Mouse (Mus musculus) limb, embryonic 11.5 days (tissue): ENCODE results near the gene Hsh2d. TPM values are rescaled to one million over a fixed set of nuclear protein-coding genes. Genes with fewer than 3 reads are reported as not detected.

Source experiments
- ATAC-seq: fragments of 200-750 bp; cut with Nextera tagmentation; 2 replicates; pipeline ENCODE4 v1.8.0; 2017; ENCODE audit warnings: low read depth; ENCODE audit not compliant: insufficient number of reproducible peaks, low FRiP score, low TSS enrichment
- DNase-seq: peaks from one replicate; pipeline ENCODE4 v3.0.0-alpha.2; 2015; ENCODE audit warnings: low spot score
- H3K27ac ChIP-seq: fragments of 300-500 bp; sonication (generic); replicated peaks from 2 replicates; pipeline ENCODE4 v1.5.1; 2014; ENCODE audit warnings: low read depth, mild to moderate bottlenecking, low read length
- H3K27me3 ChIP-seq: fragments of 300-500 bp; sonication (generic); 2 replicates; pipeline ENCODE4 v1.6.1; 2014; ENCODE audit warnings: mild to moderate bottlenecking, low read length, mixed read lengths; ENCODE audit not compliant: control insufficient read depth, insufficient read depth
- H3K36me3 ChIP-seq: fragments of 300-500 bp; sonication (generic); 2 replicates; pipeline ENCODE4 v1.6.1; 2014; ENCODE audit warnings: mild to moderate bottlenecking, low read length, moderate library complexity, mixed read lengths; ENCODE audit not compliant: control insufficient read depth, insufficient read depth
- H3K4me1 ChIP-seq: fragments of 300-500 bp; sonication (generic); 2 replicates; pipeline ENCODE4 v1.6.1; 2014; ENCODE audit warnings: low read length, mixed read lengths; ENCODE audit not compliant: control insufficient read depth, insufficient read depth
- H3K4me2 ChIP-seq: fragments of 300-500 bp; sonication (generic); 2 replicates; pipeline ENCODE4 v1.6.1; 2014; ENCODE audit warnings: low read depth, mild to moderate bottlenecking, moderate library complexity; ENCODE audit not compliant: severe bottlenecking
- H3K4me3 ChIP-seq: fragments of 300-500 bp; sonication (generic); 2 replicates; pipeline ENCODE4 v1.5.1; 2014; ENCODE audit warnings: low read depth, low read length
- H3K9ac ChIP-seq: fragments of 300-500 bp; sonication (generic); 2 replicates; pipeline ENCODE4 v1.6.1; 2014; ENCODE audit warnings: mild to moderate bottlenecking, low read length
- H3K9me3 ChIP-seq: fragments of 300-500 bp; sonication (generic); 2 replicates; pipeline ENCODE4 v1.6.1; 2016; ENCODE audit warnings: low read length; ENCODE audit not compliant: control insufficient read depth
- WGBS: fragments of 180-500 bp; shearing (Covaris S2); extraction: QIAGEN DNeasy Blood & Tissue Kit; methylation state at CpG from one replicate; pipeline ENCODE4 v1.1.7; 2014; 5-methylcytosine and 5-hydroxymethylcytosine counted together
- polyA plus RNA-seq: library from polyadenylated mRNA; unstranded; fragments of >200 nt; fragmentation: Nextera tagmentation; extraction: Ambion mirVana; gene quantifications from 2 replicates; pipeline ENCODE4 v1.2.1, GENCODE M21; 2014

Gene Hsh2d
- polyA plus RNA-seq, 1 experiment from 2014 or later, result not detected

GRCm38 (mm10) chr8:72219541-72220363 lies 30.3 kb downstream of the Hsh2d start, which contains the start of gene Fam32a:
Fam32a (plus strand) TSS chr8:72219730.
- WGBS, result 15% methylated on average over 39 of the region's 39 CpGs
- ATAC-seq (peak; percentile 95), DNase-seq (peak; percentile 93)
- Histone ChIP-seq H3K4me2 (peak within 1 kb of the TSS; percentile 75), H3K27ac (0 out of 2 replicates have a peak within 1 kb of the TSS, but pooled peaks have one; percentile 26), H3K9me3 (no peaks in the 10 kb centered on the region), H3K4me3 (peak within 1 kb of the TSS; percentile 82), H3K9ac (peak within 1 kb of the TSS; percentile 81), H3K36me3 (peaks cover 14% of the 10 kb centered on the region), H3K4me1 (peaks cover 5% of the 10 kb centered on the region), H3K27me3 (no peaks in the 10 kb centered on the region)

GRCm38 (mm10) chr8:72220758-72221157 lies 31.3 kb downstream of the Hsh2d start:
- H3K36me3 ChIP-seq, result peaks cover 14% of the 10 kb centered on the region
- no peak overlapping the region for H3K9ac ChIP-seq
- 82% methylated on average over 4 of the region's 4 CpGs for WGBS
- H3K9me3 ChIP-seq, result no peaks in the 10 kb centered on the region
- no peak for ATAC-seq
- peaks cover 5% of the 10 kb centered on the region for H3K4me1 ChIP-seq
- H3K4me3 ChIP-seq, result peak overlapping the region; percentile 82
- DNase-seq, result no peak
- H3K27me3 ChIP-seq, result no peaks in the 10 kb centered on the region
- H3K4me2 ChIP-seq, result peak overlapping the region; percentile 75
- H3K27ac ChIP-seq, result no peak overlapping the region

- no peak overlapping the region for H3K9ac ChIP-seq
- no peak overlapping the region for H3K4me3 ChIP-seq
- H3K4me2 ChIP-seq, result no peak overlapping the region
- peaks cover 14% of the 10 kb centered on the region for H3K36me3 ChIP-seq
- ATAC-seq (no peak), DNase-seq (no peak)
- no peak overlapping the region for H3K27ac ChIP-seq
- WGBS, result 97% methylated on average over 5 of the region's 5 CpGs
- H3K27me3 ChIP-seq, result no peaks in the 10 kb centered on the region
- no peaks in the 10 kb centered on the region for H3K9me3 ChIP-seq
- peaks cover 5% of the 10 kb centered on the region for H3K4me1 ChIP-seq
Measured at GRCm38 (mm10) chr8:72222656-72223055, 33.2 kb downstream of the Hsh2d start.

- H3K27ac ChIP-seq, result peak within 1 kb of the TSS; percentile 85
- peak within 1 kb of the TSS; percentile 65 for H3K9ac ChIP-seq
- peak within 1 kb of the TSS; percentile 64 for H3K4me2 ChIP-seq
- WGBS, result under 1% methylated on average over 54 of the region's 54 CpGs
- DNase-seq (peak; percentile 98), ATAC-seq (peak; percentile 98)
- H3K4me1 ChIP-seq, result peaks cover 3% of the 10 kb centered on the region; the same call in 1 of the 2 replicates
- H3K4me3 ChIP-seq, result peak within 1 kb of the TSS; percentile 64
- no peaks in the 10 kb centered on the region for H3K9me3 ChIP-seq
- no peaks in the 10 kb centered on the region for H3K27me3 ChIP-seq
- H3K36me3 ChIP-seq, result no peaks in the 10 kb centered on the region
Measured at GRCm38 (mm10) chr8:72239499-72240402, 50.3 kb downstream of the Hsh2d start, which contains the start of gene Ap1m1. Ap1m1 (plus strand) TSS chr8:72240018.

GRCm38 (mm10) chr8:72240403-72240763 lies 50.9 kb downstream of the Hsh2d start:
- Histone ChIP-seq H3K4me3 (peak overlapping the region; percentile 64), H3K9ac (peak overlapping the region; percentile 65), H3K27ac (peak overlapping the region; percentile 85), H3K27me3 (no peaks in the 10 kb centered on the region), H3K36me3 (no peaks in the 10 kb centered on the region), H3K4me2 (peak overlapping the region; percentile 64), H3K9me3 (no peaks in the 10 kb centered on the region), H3K4me1 (peaks cover 3% of the 10 kb centered on the region; the same call in 1 of the 2 replicates)
- 1% methylated on average over 24 of the region's 24 CpGs for WGBS
- ATAC-seq (no peak), DNase-seq (no peak)

GRCm38 (mm10) chr8:72240951-72241350 lies 51.5 kb downstream of the Hsh2d start:
- H3K4me3 ChIP-seq, result peak overlapping the region; percentile 64
- WGBS, result 81% methylated on average over 7 of the region's 7 CpGs
- H3K4me2 ChIP-seq, result peak overlapping the region; percentile 64
- H3K27ac ChIP-seq, result no peak overlapping the region
- ATAC-seq, result no peak
- H3K36me3 ChIP-seq, result no peaks in the 10 kb centered on the region
- no peaks in the 10 kb centered on the region for H3K27me3 ChIP-seq
- peaks cover 3% of the 10 kb centered on the region; the same call in 1 of the 2 replicates for H3K4me1 ChIP-seq
- H3K9ac ChIP-seq, result peak overlapping the region; percentile 65
- DNase-seq, result no peak
- H3K9me3 ChIP-seq, result no peaks in the 10 kb centered on the region

- H3K4me1 ChIP-seq, result peaks cover 3% of the 10 kb centered on the region; the same call in 1 of the 2 replicates
- H3K4me3 ChIP-seq, result no peak overlapping the region
- no peak overlapping the region for H3K9ac ChIP-seq
- WGBS, result 96% methylated on average over 1 of the region's 1 CpGs
- H3K27me3 ChIP-seq, result no peaks in the 10 kb centered on the region
- no peak for ATAC-seq
- no peak overlapping the region for H3K4me2 ChIP-seq
- H3K27ac ChIP-seq, result no peak overlapping the region
- no peaks in the 10 kb centered on the region for H3K36me3 ChIP-seq
- no peaks in the 10 kb centered on the region for H3K9me3 ChIP-seq
- no peak for DNase-seq
Measured at GRCm38 (mm10) chr8:72242226-72242625, 52.8 kb downstream of the Hsh2d start.

GRCm38 (mm10) chr8:72244610-72245009 lies 55.2 kb downstream of the Hsh2d start:
- no peak overlapping the region for H3K4me2 ChIP-seq
- WGBS, result 78% methylated on average over 2 of the region's 2 CpGs
- H3K9ac ChIP-seq, result no peak overlapping the region
- no peaks in the 10 kb centered on the region for H3K27me3 ChIP-seq
- no peak overlapping the region for H3K27ac ChIP-seq
- H3K9me3 ChIP-seq, result no peaks in the 10 kb centered on the region
- H3K36me3 ChIP-seq, result no peaks in the 10 kb centered on the region
- peaks cover 3% of the 10 kb centered on the region; the same call in 1 of the 2 replicates for H3K4me1 ChIP-seq
- ATAC-seq (no peak), DNase-seq (no peak)
- H3K4me3 ChIP-seq, result no peak overlapping the region
